Mouse (Mus musculus) T-helper 2 cell (primary cell): ENCODE results near the gene Coq8a.

Source experiments
- in situ Hi-C: fragments of 300-600 bp; cut with MboI, MseI; formaldehyde crosslinking; loops from one replicate; pipeline ENCODE4 v1.15.1; 2025; ENCODE audit warnings: high pct_unique_total_duplicates

The Coq8a gene

DNA sequence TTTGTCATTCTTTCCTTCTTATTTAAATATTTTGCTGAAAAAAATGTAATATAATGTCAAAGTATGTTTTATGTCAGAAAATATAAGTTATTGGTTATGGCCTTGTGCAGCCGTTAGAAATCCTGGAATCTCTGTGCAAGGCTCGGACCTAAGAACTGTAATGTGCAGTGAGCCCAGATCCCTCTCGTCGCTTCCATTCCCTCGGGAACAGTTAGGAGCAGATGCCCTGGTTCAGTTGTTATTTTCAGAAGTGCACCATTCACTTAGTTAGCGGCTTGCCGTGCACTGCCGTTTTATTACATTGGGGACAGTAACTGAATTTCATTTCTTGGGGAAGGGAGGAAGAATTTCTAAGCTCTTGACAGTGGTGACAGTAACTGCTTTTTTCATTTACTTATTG lies 81.2 kb downstream of the Coq8a start:
- in situ Hi-C loops, result loop anchor here (5.0 kb wide), 2 partner anchors 261 to 386 kb away; no protein-coding TSS in a partner anchor

DNA sequence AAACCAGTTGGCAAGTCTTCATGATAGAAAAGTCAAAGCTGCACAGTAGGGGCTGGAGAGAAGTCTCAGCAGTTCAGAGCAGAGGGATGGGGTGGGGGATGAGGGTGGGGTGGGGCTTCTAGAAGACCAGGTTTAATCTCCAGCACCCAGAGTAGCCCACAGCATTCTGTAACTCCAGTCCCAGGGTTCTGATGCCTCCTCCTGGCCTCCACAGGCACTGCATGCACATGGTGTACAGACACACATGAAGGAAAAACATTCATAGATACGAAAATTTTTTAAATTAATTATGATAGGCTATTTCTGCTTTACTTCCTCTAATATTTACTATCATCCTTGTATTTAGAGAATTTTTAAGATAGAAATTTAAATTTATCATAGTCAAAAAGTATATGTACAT lies 82.9 kb downstream of the Coq8a start:
- in situ Hi-C loops, result loop anchor here (5.0 kb wide), 2 partner anchors 259 to 384 kb away; no protein-coding TSS in a partner anchor
